Mouse (Mus musculus) liver, postnatal 0 days (tissue): ENCODE measurements around the gene Spsb3. TPM values are rescaled to one million over a fixed set of nuclear protein-coding genes. Genes with fewer than 3 reads are reported as not detected.

Source experiments
- ATAC-seq: fragments of 200-750 bp; cut with Nextera tagmentation; 2 replicates; pipeline ENCODE4 v1.8.0; 2017; ENCODE audit warnings: mild to moderate bottlenecking, moderate library complexity
- DNase-seq: peaks from one replicate; pipeline ENCODE4 v3.0.0-alpha.2; 2016
- H3K27ac ChIP-seq: fragments of 300-500 bp; sonication (generic); 2 replicates; pipeline ENCODE4 v1.5.1; 2014; ENCODE audit warnings: antibody characterized with exemption, moderate library complexity, mild to moderate bottlenecking, low read depth
- H3K27me3 ChIP-seq: fragments of 300-500 bp; sonication (generic); 2 replicates; pipeline ENCODE4 v1.6.1; 2014; ENCODE audit warnings: low read length, control low read depth, mixed read lengths; ENCODE audit not compliant: insufficient read depth
- H3K36me3 ChIP-seq: fragments of 300-500 bp; sonication (generic); replicated peaks from 2 replicates; pipeline ENCODE4 v1.6.1; 2014; ENCODE audit warnings: mild to moderate bottlenecking, control low read depth, low read length, moderate library complexity, mixed read lengths; ENCODE audit not compliant: insufficient read depth
- H3K4me1 ChIP-seq: fragments of 300-500 bp; sonication (generic); 2 replicates; pipeline ENCODE4 v1.6.1; 2014; ENCODE audit warnings: antibody characterized with exemption, mild to moderate bottlenecking, control low read depth; ENCODE audit not compliant: insufficient read depth
- H3K4me2 ChIP-seq: fragments of 300-500 bp; sonication (generic); 2 replicates; pipeline ENCODE4 v1.6.1; 2014; ENCODE audit warnings: low read depth, mild to moderate bottlenecking, low read length, moderate library complexity, mixed read lengths
- H3K4me3 ChIP-seq: fragments of 300-500 bp; sonication (generic); 2 replicates; pipeline ENCODE4 v1.5.1; 2014; ENCODE audit warnings: low read depth, low read length
- H3K9ac ChIP-seq: fragments of 300-500 bp; sonication (generic); replicated peaks from 2 replicates; pipeline ENCODE4 v1.6.1; 2014; ENCODE audit warnings: mild to moderate bottlenecking, moderate library complexity
- H3K9me3 ChIP-seq: fragments of 300-500 bp; sonication (generic); 2 replicates; pipeline ENCODE4 v1.6.1; 2016; ENCODE audit warnings: mild to moderate bottlenecking, control low read depth, low read length, mixed read lengths
- CTCF ChIP-seq: sonication (generic); IDR thresholded peaks from 2 replicates; pipeline ENCODE4 v1.5.1; 2016; ENCODE audit warnings: antibody characterized with exemption, low read depth
- EP300 ChIP-seq: IDR thresholded peaks from 2 replicates; pipeline ENCODE4 v1.6.1; 2016; ENCODE audit warnings: antibody characterized with exemption, low read depth, mild to moderate bottlenecking
- WGBS: fragments of 180-500 bp; shearing (Covaris S2); extraction: QIAGEN DNeasy Blood & Tissue Kit; methylation state at CpG from one replicate; pipeline ENCODE4 v1.1.7; 2014; ENCODE audit not compliant: insufficient replicate concordance; 5-methylcytosine and 5-hydroxymethylcytosine counted together
- polyA plus RNA-seq: library from polyadenylated mRNA; unstranded; fragments of >200 nt; fragmentation: Nextera tagmentation; extraction: Ambion mirVana; gene quantifications from 2 replicates; pipeline ENCODE4 v1.2.1, GENCODE M21; 2015

Spsb3 gene
- polyA plus RNA-seq, 1 experiment from 2014 or later = 45.5 TPM

GRCm38 (mm10) chr17:24887291-24888080, 1.0 kb downstream of the Spsb3 start:
- TF ChIP-seq CTCF (no peak), EP300 (no peak)
- DNase-seq = no peak
- WGBS = 61% methylated on average over 18 of the region's 18 CpGs
- peak overlapping the region; percentile 98 for H3K9ac ChIP-seq
- peak overlapping the region; percentile 85 for H3K4me2 ChIP-seq
- peaks cover 23% of the 10 kb centered on the region for H3K4me1 ChIP-seq
- ATAC-seq = no peak
- H3K4me3 ChIP-seq = peak overlapping the region; percentile 98
- H3K36me3 ChIP-seq = peaks cover 68% of the 10 kb centered on the region
- peak overlapping the region; percentile 97 for H3K27ac ChIP-seq
- H3K9me3 ChIP-seq = no peaks in the 10 kb centered on the region
- no peaks in the 10 kb centered on the region for H3K27me3 ChIP-seq

GRCm38 (mm10) chr17:24888862-24889261, 2.4 kb downstream of the Spsb3 start:
- no peaks in the 10 kb centered on the region for H3K27me3 ChIP-seq
- 0 out of 2 replicates have a peak overlapping the region, but pooled peaks have one; percentile 6 for H3K9ac ChIP-seq
- peak overlapping the region; percentile 85; the same call in 1 of the 2 replicates for H3K4me2 ChIP-seq
- ATAC-seq = no peak
- no peak for DNase-seq
- peaks cover 26% of the 10 kb centered on the region for H3K4me1 ChIP-seq
- no peaks in the 10 kb centered on the region for H3K9me3 ChIP-seq
- TF ChIP-seq EP300 (no peak), CTCF (no peak)
- H3K36me3 ChIP-seq = peaks cover 67% of the 10 kb centered on the region
- WGBS = 88% methylated on average over 3 of the region's 3 CpGs
- H3K27ac ChIP-seq = no peak overlapping the region
- no peak overlapping the region for H3K4me3 ChIP-seq

- H3K9ac ChIP-seq = no peak overlapping the region
- no peak for TF ChIP-seq EP300
- no peak for TF ChIP-seq CTCF
Measured at GRCm38 (mm10) chr17:24890151-24891092, 4.0 kb downstream of the Spsb3 start.

GRCm38 (mm10) chr17:24891321-24891720, 4.9 kb downstream of the Spsb3 start:
- Histone ChIP-seq H3K27ac (no peak overlapping the region), H3K27me3 (no peaks in the 10 kb centered on the region), H3K4me3 (no peak overlapping the region), H3K4me2 (no peak overlapping the region), H3K4me1 (peaks cover 30% of the 10 kb centered on the region), H3K9me3 (no peaks in the 10 kb centered on the region), H3K36me3 (peaks cover 58% of the 10 kb centered on the region), H3K9ac (no peak overlapping the region)
- WGBS = 85% methylated on average over 13 of the region's 13 CpGs
- ATAC-seq (no peak), DNase-seq (no peak)
- TF ChIP-seq CTCF (no peak), EP300 (no peak)

More at GRCm38 (mm10) chr17:24890151-24891092, 4.0 kb downstream of the Spsb3 start:
- peaks cover 28% of the 10 kb centered on the region for H3K4me1 ChIP-seq
- DNase-seq = no peak
- no peaks in the 10 kb centered on the region for H3K27me3 ChIP-seq
- ATAC-seq = no peak
- H3K9me3 ChIP-seq = no peaks in the 10 kb centered on the region
- no peak overlapping the region for H3K4me3 ChIP-seq
- no peak overlapping the region for H3K4me2 ChIP-seq
- H3K27ac ChIP-seq = no peak overlapping the region
- peaks cover 58% of the 10 kb centered on the region for H3K36me3 ChIP-seq
- WGBS = 85% methylated on average over 19 of the region's 19 CpGs

- Histone ChIP-seq H3K4me1 (peaks cover 33% of the 10 kb centered on the region), H3K36me3 (peaks cover 60% of the 10 kb centered on the region)
Measured at GRCm38 (mm10) chr17:24892785-24893184, 6.3 kb downstream of the Spsb3 start.

GRCm38 (mm10) chr17:24893276-24893675, 6.8 kb downstream of the Spsb3 start:
- Histone ChIP-seq H3K27ac (no peak overlapping the region), H3K4me2 (peak overlapping the region; percentile 87), H3K4me1 (peaks cover 29% of the 10 kb centered on the region), H3K9ac (no peak overlapping the region; the same call in 1 of the 2 replicates), H3K27me3 (no peaks in the 10 kb centered on the region), H3K9me3 (no peaks in the 10 kb centered on the region), H3K36me3 (peaks cover 60% of the 10 kb centered on the region), H3K4me3 (no peak overlapping the region)
- TF ChIP-seq CTCF (no peak), EP300 (no peak)
- DNase-seq (no peak), ATAC-seq (no peak)
- WGBS = 94% methylated on average over 2 of the region's 2 CpGs

More at GRCm38 (mm10) chr17:24892785-24893184, 6.3 kb downstream of the Spsb3 start:
- Histone ChIP-seq H3K27me3 (no peaks in the 10 kb centered on the region), H3K9me3 (no peaks in the 10 kb centered on the region), H3K27ac (no peak overlapping the region), H3K4me3 (no peak overlapping the region), H3K9ac (no peak overlapping the region), H3K4me2 (no peak overlapping the region)
- ATAC-seq = no peak
- 87% methylated on average over 12 of the region's 12 CpGs for WGBS
- no peak for DNase-seq
- no peak for TF ChIP-seq EP300
- TF ChIP-seq CTCF = no peak
